Mouse (Mus musculus): ENCODE measurements around the gene Apln. TPM values are rescaled to one million over a fixed set of nuclear protein-coding genes. Genes with fewer than 3 reads are reported as not detected.

The Apln gene
- total RNA-seq (2023), result 0.30 to 0.49 TPM (median 0.40 TPM) in 4 replicates

GRCm38 (mm10) chrX:48034144-48035113 is at the start of gene Apln:
Apln (minus strand) TSS chrX:48034853.

Other genes starting within 250 kb of the Apln start
- not detected in 4 replicates for gene Smarca1, start 141.9 kb downstream of the Apln start, total RNA-seq (2023)
- 6.8 to 8.2 TPM (median 7.4 TPM) in 4 replicates for gene Ocrl, start 122.5 kb downstream of the Apln start, total RNA-seq (2023)
- not detected in 4 replicates for gene Xpnpep2, start 73.9 kb upstream of the Apln start, total RNA-seq (2023)
- gene Sash3, start 111.6 kb upstream of the Apln start, total RNA-seq (2023), result 177 to 185 TPM (median 181 TPM) in 4 replicates
- 25.5 to 26.9 TPM (median 26.7 TPM) in 4 replicates for gene Zdhhc9, start 174.0 kb upstream of the Apln start, total RNA-seq (2023)
- gene Utp14a, start 222.0 kb upstream of the Apln start, total RNA-seq (2023), result 41.7 to 45.1 TPM (median 43.4 TPM) in 4 replicates